In the genomic region with DNA sequence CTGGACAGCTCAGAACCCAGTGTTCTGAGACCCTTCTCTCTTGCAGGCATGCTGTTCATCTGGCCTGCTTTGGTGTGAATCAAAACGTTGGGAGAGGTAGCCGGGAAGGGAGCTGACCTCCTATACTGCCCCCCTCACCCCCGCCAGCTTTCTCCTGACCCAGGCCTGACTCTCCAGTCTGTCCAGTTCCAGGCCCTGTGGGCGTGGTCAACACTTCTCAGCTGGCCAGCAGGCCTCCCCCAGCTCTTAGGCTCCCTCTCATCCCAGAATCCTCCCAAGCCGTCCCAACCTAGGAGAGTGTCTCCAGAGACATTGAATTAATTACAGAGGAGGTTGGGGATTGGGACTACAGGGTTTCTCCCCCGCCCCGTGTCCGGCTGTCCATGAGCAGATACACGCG, we compare ENCODE assay signal across 18 mouse cellular contexts. TPM values are rescaled to one million over a fixed set of nuclear protein-coding genes. Genes with fewer than 3 reads are reported as not detected.
DNase-seq lines count a peak whose midpoint lies in the region; ATAC-seq lines count a peak whose summit lies in the region.
"Had no signal": no experiment of that assay in that cellular context is flagged by ENCODE, and none has a peak within 500 bp of the region (broad histone marks: within the 10 kb centered on the region; RNA-seq: fewer than 3 reads in every experiment).

No protein-coding gene starts in this region.

- no peaks in the 10 kb centered on the region for H3K9me3 ChIP-seq in kidney, embryonic 14.5 days (ENCODE audit: control insufficient read depth, low read length)
- H3K9me3 ChIP-seq: limb, embryonic 13.5 days; megakaryocyte, embryonic 14.5 days; neural tube, embryonic 15.5 days had no signal

- peak; percentile 53 for ATAC-seq in kidney, embryonic 14.5 days (ENCODE audit: low FRiP score, low TSS enrichment)
- ATAC-seq: forebrain, postnatal 0 days; hindbrain, embryonic 16.5 days had no signal

- peaks cover 34% of the 10 kb centered on the region for H3K4me1 ChIP-seq in kidney, embryonic 14.5 days (ENCODE audit: control insufficient read depth, insufficient read depth, low read length)

- H3K4me2 ChIP-seq in kidney, embryonic 14.5 days (replicated peaks; ENCODE audit: low read depth, low read length) = no peak overlapping the region
- H3K4me2 ChIP-seq: limb, embryonic 13.5 days; neural tube, embryonic 15.5 days had no signal

- no peak overlapping the region for H3K27ac ChIP-seq in kidney, embryonic 14.5 days (ENCODE audit: low read depth, low read length)
- H3K27ac ChIP-seq: left cerebral cortex, adult 2 months; limb, embryonic 13.5 days; neural tube, embryonic 15.5 days had no signal

- H3K27me3 ChIP-seq in kidney, embryonic 14.5 days (ENCODE audit: control insufficient read depth, insufficient read depth, low read length) = no peaks in the 10 kb centered on the region
- H3K27me3 ChIP-seq: limb, embryonic 13.5 days; neural tube, embryonic 15.5 days had no signal

- no peak overlapping the region for H3K9ac ChIP-seq in kidney, embryonic 14.5 days (ENCODE audit: low read depth, low read length)
- H3K9ac ChIP-seq: forebrain, postnatal 0 days; limb, embryonic 13.5 days; neural tube, embryonic 15.5 days had no signal

- no peaks in the 10 kb centered on the region for H3K36me3 ChIP-seq in kidney, embryonic 14.5 days (ENCODE audit: control insufficient read depth, insufficient read depth, low read length)
- H3K36me3 ChIP-seq: limb, embryonic 13.5 days; neural tube, embryonic 15.5 days had no signal

- DNase-seq in embryo, embryonic 10 days (ENCODE audit: low spot score) = peak; percentile 64
- DNase-seq in embryo, embryonic 10.5 days (ENCODE audit: low spot score) = no peak
- DNase-seq in kidney, adult 18-20 months = no peak
- peak; percentile 61 for DNase-seq in testis, postnatal 10 days (ENCODE audit: low spot score)
- no peak for DNase-seq in testis, postnatal 14 days (ENCODE audit: low spot score)
- no peak for DNase-seq in thymus, postnatal 25 days
- DNase-seq in cerebellum, adult 9-10 months = no peak
- DNase-seq: cerebellum, adult 11 months; forebrain, postnatal 0 days; gastrocnemius, postnatal 10 days; right cerebral cortex, adult 18-20 months; thymus, adult 2 months had no signal

- WGBS in kidney, embryonic 14.5 days = 44% methylated on average over 10 of the region's 10 CpGs

- H3K4me3 ChIP-seq in kidney, embryonic 14.5 days (ENCODE audit: low read length) = no peak overlapping the region
- H3K4me3 ChIP-seq: left cerebral cortex, adult 2 months; limb, embryonic 13.5 days; megakaryocyte, embryonic 14.5 days; neural tube, embryonic 15.5 days had no signal

RNA-seq across cellular contexts. Expression of a gene that starts 26.6 kb away (rescaled TPM):
- polyA plus RNA-seq in kidney, embryonic 14.5 days (2014; fragmentation: Nextera tagmentation; extraction: Ambion mirVana) = 7.3 and 13.0 TPM in 2 replicates

Comparison
In these comparisons a context has a peak if more than half of its experiments do, and no peak if none do; other contexts are left out.
1. DNase-seq: peak in embryo, embryonic 10 days (single experiment) and testis, postnatal 10 days (single experiment); none in embryo, embryonic 10.5 days (single experiment), kidney, adult 18-20 months (single experiment), testis, postnatal 14 days (single experiment), thymus, postnatal 25 days (single experiment) and cerebellum, adult 9-10 months (single experiment).